Mouse (Mus musculus) MEL (cell line): Measurements from ENCODE around the gene Nr2f6. TPM values are rescaled to one million over a fixed set of nuclear protein-coding genes. Genes with fewer than 3 reads are reported as not detected.

Source experiments
- DNase-seq: peaks from one replicate; pipeline ENCODE4 v3.0.0; 2011; ENCODE audit warnings: low read depth, low spot score
- H3K27ac ChIP-seq: 2 replicates; pipeline ENCODE4 v1.5.1; 2012; ENCODE audit warnings: low read depth, mild to moderate bottlenecking, control low read depth, low read length, moderate library complexity; ENCODE audit not compliant: control insufficient read depth
- H3K27me3 ChIP-seq, 2 experiments: fragments of 150-350 bp in 1 of 2; sonication (generic) in 1 of 2; 2 replicates each; pipeline ENCODE4 v1.6.1; 2012; ENCODE audit warnings: low read length in 2 of 2, mild to moderate bottlenecking in 2 of 2, improper control_type of control experiment in 1 of 2, moderate library complexity in 1 of 2; ENCODE audit not compliant: insufficient read depth in 2 of 2, control insufficient read depth in 1 of 2
- H3K36me3 ChIP-seq, 2 experiments: 2 replicates each; pipeline ENCODE4 v1.6.1; 2012 to 2014; ENCODE audit warnings: low read length in 2 of 2, improper control_type of control experiment in 1 of 2, inconsistent platforms in 1 of 2, mild to moderate bottlenecking in 1 of 2; ENCODE audit not compliant: insufficient read depth in 2 of 2, control insufficient read depth in 1 of 2
- H3K4me1 ChIP-seq, 2 experiments: fragments of 150-350 bp in 1 of 2; sonication (generic) in 1 of 2; 2 replicates each; pipeline ENCODE4 v1.6.1; 2012; ENCODE audit warnings: low read length in 2 of 2, improper control_type of control experiment in 1 of 2, mild to moderate bottlenecking in 1 of 2; ENCODE audit not compliant: insufficient read depth in 2 of 2, control insufficient read depth in 1 of 2
- H3K4me3 ChIP-seq, 2 experiments: fragments of 150-350 bp in 1 of 2; sonication (generic) in 1 of 2; 2 replicates each; pipeline ENCODE4 v1.5.1; 2012; ENCODE audit warnings: low read depth in 2 of 2, low read length in 2 of 2, mild to moderate bottlenecking in 2 of 2, moderate library complexity in 2 of 2, control low read depth in 1 of 2, improper control_type of control experiment in 1 of 2; ENCODE audit not compliant: control insufficient read depth in 1 of 2, insufficient read depth in 1 of 2
- H3K79me2 ChIP-seq: 2 replicates; pipeline ENCODE4 v1.6.1; 2012; ENCODE audit warnings: mild to moderate bottlenecking, low read length, moderate library complexity; ENCODE audit not compliant: control insufficient read depth, poor library complexity, insufficient read depth
- H3K9ac ChIP-seq: 2 replicates; pipeline ENCODE4 v1.6.1; 2012; ENCODE audit warnings: low read depth, mild to moderate bottlenecking, control low read depth, low read length, moderate library complexity; ENCODE audit not compliant: control insufficient read depth, poor library complexity, severe bottlenecking
- H3K9me3 ChIP-seq: fragments of 150-350 bp; sonication (generic); replicated peaks from 2 replicates; pipeline ENCODE4 v1.6.1; 2012; ENCODE audit warnings: mild to moderate bottlenecking, low read length, improper control_type of control experiment, moderate library complexity; ENCODE audit not compliant: insufficient read depth
- BHLHE40 ChIP-seq: IDR thresholded peaks from 2 replicates; pipeline ENCODE4 v1.6.1; 2012; ENCODE audit warnings: low read depth, mild to moderate bottlenecking, inconsistent platforms, low read length, improper control_type of control experiment, borderline replicate concordance
- CHD1 ChIP-seq: IDR thresholded peaks from 2 replicates; pipeline ENCODE4 v1.6.1; 2012; ENCODE audit warnings: low read depth, mild to moderate bottlenecking, inconsistent platforms, low read length, improper control_type of control experiment
- CHD2 ChIP-seq: IDR thresholded peaks from 2 replicates; pipeline ENCODE4 v1.6.1; 2011; ENCODE audit warnings: low read length, improper control_type of control experiment
- CTCF ChIP-seq, 3 experiments: IDR thresholded peaks in 2 of 3; conservative IDR thresholded peaks in 1 of 3; 2 replicates each; pipeline ENCODE4 v1.5.1; 2011 to 2012; ENCODE audit warnings: low read length in 3 of 3, low read depth in 2 of 3, mild to moderate bottlenecking in 2 of 3, improper control_type of control experiment in 1 of 3, inconsistent platforms in 1 of 3, mixed read lengths in 1 of 3, moderate library complexity in 1 of 3; ENCODE audit not compliant: control insufficient read depth in 1 of 3, insufficient read depth in 1 of 3, poor library complexity in 1 of 3, severe bottlenecking in 1 of 3
- E2F4 ChIP-seq: IDR thresholded peaks from 2 replicates; pipeline ENCODE4 v1.6.1; 2011; ENCODE audit warnings: low read depth, low read length, improper control_type of control experiment, borderline replicate concordance
- ELF1 ChIP-seq: IDR thresholded peaks from 2 replicates; pipeline ENCODE4 v1.6.1; 2014; ENCODE audit warnings: low read depth, mild to moderate bottlenecking, inconsistent platforms, low read length, improper control_type of control experiment, moderate library complexity
- EP300 ChIP-seq, 2 experiments: IDR thresholded peaks; 2 replicates each; pipeline ENCODE4 v1.6.1; 2011; ENCODE audit warnings: improper control_type of control experiment in 2 of 2, low read length in 2 of 2, low read depth in 1 of 2, mild to moderate bottlenecking in 1 of 2
- ETS1 ChIP-seq: IDR thresholded peaks from 2 replicates; pipeline ENCODE4 v1.6.1; 2012; ENCODE audit warnings: low read depth, mild to moderate bottlenecking, inconsistent platforms, low read length, improper control_type of control experiment, moderate library complexity
- JUND ChIP-seq: IDR thresholded peaks from 2 replicates; pipeline ENCODE4 v1.6.1; 2011; ENCODE audit warnings: low read depth, mild to moderate bottlenecking, improper control_type of control experiment, low read length
- KAT2A ChIP-seq: conservative IDR thresholded peaks from 2 replicates; pipeline ENCODE4 v1.6.1; 2012; ENCODE audit warnings: low read depth, low read length, improper control_type of control experiment, inconsistent platforms
- MAFK ChIP-seq: IDR thresholded peaks from 2 replicates; pipeline ENCODE4 v1.6.1; 2011; ENCODE audit warnings: low read depth, mild to moderate bottlenecking, low read length, improper control_type of control experiment, borderline replicate concordance
- MAX ChIP-seq: IDR thresholded peaks from 2 replicates; pipeline ENCODE4 v1.6.1; 2011; ENCODE audit warnings: low read length, improper control_type of control experiment
- MAZ ChIP-seq: IDR thresholded peaks from 2 replicates; pipeline ENCODE4 v1.6.1; 2012; ENCODE audit warnings: low read depth, mild to moderate bottlenecking, inconsistent platforms, low read length, improper control_type of control experiment
- MEF2A ChIP-seq: IDR thresholded peaks from 2 replicates; pipeline ENCODE4 v1.6.1; 2014; ENCODE audit warnings: low read depth, mild to moderate bottlenecking, inconsistent platforms, low read length, improper control_type of control experiment; ENCODE audit not compliant: poor library complexity, insufficient replicate concordance, severe bottlenecking; ENCODE audit errors: extremely low read depth
- MXI1 ChIP-seq: IDR thresholded peaks from 2 replicates; pipeline ENCODE4 v1.6.1; 2011; ENCODE audit warnings: mild to moderate bottlenecking, low read depth, low read length, improper control_type of control experiment
- MYB ChIP-seq: IDR thresholded peaks from 2 replicates; pipeline ENCODE4 v1.6.1; 2011; ENCODE audit warnings: mild to moderate bottlenecking, low read depth, low read length, improper control_type of control experiment
- MYC ChIP-seq: IDR thresholded peaks from 2 replicates; pipeline ENCODE4 v1.6.1; 2011; ENCODE audit warnings: low read depth, mild to moderate bottlenecking, low read length, improper control_type of control experiment, moderate library complexity
- NELFE ChIP-seq: IDR thresholded peaks from 2 replicates; pipeline ENCODE4 v1.6.1; 2011; ENCODE audit warnings: low read depth, low read length, improper control_type of control experiment
- NRF1 ChIP-seq: IDR thresholded peaks from 2 replicates; pipeline ENCODE4 v1.6.1; 2014; ENCODE audit warnings: low read depth, mild to moderate bottlenecking, inconsistent platforms, low read length, improper control_type of control experiment, moderate library complexity; ENCODE audit not compliant: poor library complexity, insufficient read depth, severe bottlenecking
- POLR2A ChIP-seq, 2 experiments: IDR thresholded peaks; 2 replicates each; pipeline ENCODE4 v1.6.1; 2011 to 2012; ENCODE audit warnings: low read length in 2 of 2, mild to moderate bottlenecking in 2 of 2, control low read depth in 1 of 2, improper control_type of control experiment in 1 of 2, low read depth in 1 of 2, moderate library complexity in 1 of 2; ENCODE audit not compliant: control insufficient read depth in 1 of 2, insufficient read depth in 1 of 2, poor library complexity in 1 of 2
- POLR2AphosphoS2 ChIP-seq: IDR thresholded peaks from 2 replicates; pipeline ENCODE4 v1.6.1; 2011; ENCODE audit warnings: low read length, improper control_type of control experiment
- POLR2AphosphoS5 ChIP-seq: IDR thresholded peaks from 2 replicates; pipeline ENCODE4 v1.6.1; 2012; ENCODE audit warnings: low read depth, borderline replicate concordance, mild to moderate bottlenecking, inconsistent platforms, low read length, moderate library complexity, mixed read lengths
- RAD21 ChIP-seq: IDR thresholded peaks from 2 replicates; pipeline ENCODE4 v1.6.1; 2011; ENCODE audit warnings: mild to moderate bottlenecking, low read depth, low read length, improper control_type of control experiment
- RCOR1 ChIP-seq: IDR thresholded peaks from 2 replicates; pipeline ENCODE4 v1.6.1; 2012; ENCODE audit warnings: low read depth, mild to moderate bottlenecking, inconsistent platforms, low read length, improper control_type of control experiment
- SMC3 ChIP-seq: IDR thresholded peaks from 2 replicates; pipeline ENCODE4 v1.6.1; 2011; ENCODE audit warnings: low read depth, low read length, improper control_type of control experiment
- TAL1 ChIP-seq: IDR thresholded peaks from 2 replicates; pipeline ENCODE4 v1.6.1; 2012; ENCODE audit warnings: mild to moderate bottlenecking, inconsistent platforms, low read length, moderate library complexity, mixed read lengths
- TBP ChIP-seq: IDR thresholded peaks from 2 replicates; pipeline ENCODE4 v1.8.0; 2011; ENCODE audit warnings: low read depth, low read length, improper control_type of control experiment
- TCF12 ChIP-seq: IDR thresholded peaks from 2 replicates; pipeline ENCODE4 v1.6.1; 2014; ENCODE audit warnings: low read depth, mild to moderate bottlenecking, inconsistent platforms, low read length, improper control_type of control experiment, moderate library complexity
- UBTF ChIP-seq: IDR thresholded peaks from 2 replicates; pipeline ENCODE4 v1.6.1; 2012; ENCODE audit warnings: low read depth, mild to moderate bottlenecking, inconsistent platforms, low read length, improper control_type of control experiment, moderate library complexity, borderline replicate concordance; ENCODE audit not compliant: insufficient read depth
- USF1 ChIP-seq: IDR thresholded peaks from 2 replicates; pipeline ENCODE4 v1.6.1; 2014; ENCODE audit warnings: low read depth, mild to moderate bottlenecking, inconsistent platforms, low read length, improper control_type of control experiment, moderate library complexity
- USF2 ChIP-seq, 2 experiments: IDR thresholded peaks; 2 replicates each; pipeline ENCODE4 v1.6.1; 2011 to 2012; ENCODE audit warnings: improper control_type of control experiment in 2 of 2, low read length in 2 of 2, borderline replicate concordance in 1 of 2, inconsistent platforms in 1 of 2, low read depth in 1 of 2, mild to moderate bottlenecking in 1 of 2; ENCODE audit not compliant: insufficient read depth in 1 of 2
- ZC3H11A ChIP-seq: IDR thresholded peaks from 2 replicates; pipeline ENCODE4 v1.6.1; 2012; ENCODE audit warnings: low read depth, mild to moderate bottlenecking, inconsistent platforms, low read length, improper control_type of control experiment
- ZKSCAN1 ChIP-seq: IDR thresholded peaks from 2 replicates; pipeline ENCODE4 v1.6.1; 2012; ENCODE audit warnings: low read depth, mild to moderate bottlenecking, inconsistent platforms, low read length, improper control_type of control experiment, moderate library complexity
- ZMIZ1 ChIP-seq: IDR thresholded peaks from 2 replicates; pipeline ENCODE4 v1.6.1; 2012; ENCODE audit warnings: low read depth, mild to moderate bottlenecking, inconsistent platforms, low read length, improper control_type of control experiment, moderate library complexity
- ZNF384 ChIP-seq: IDR thresholded peaks from 2 replicates; pipeline ENCODE4 v1.6.1; 2012; ENCODE audit warnings: low read depth, mild to moderate bottlenecking, inconsistent platforms, low read length, improper control_type of control experiment
- polyA plus RNA-seq, 2 experiments: library from polyadenylated mRNA; stranded (reverse) in 1 of 2; unstranded in 1 of 2; fragments of >175 nt in 1 of 2; fragments of >200 nt in 1 of 2; gene quantifications; 2 replicates each; pipeline versions ENCODE4 v1.2.1 to v1.2.4; 2012; ENCODE audit warnings: low replicate concordance in 2 of 2, low read depth in 1 of 2; ENCODE audit not compliant: insufficient read length in 2 of 2, insufficient read depth in 1 of 2, missing spikeins in 1 of 2
- total RNA-seq: library from RNA; depleted of rRNA; stranded (reverse); fragments of 300-350 nt; gene quantifications from 2 replicates; pipeline ENCODE4 v1.2.3, GENCODE M21; 2012

Gene Nr2f6
- total and polyA plus RNA-seq, 3 experiments: 29.6 to 48.3 TPM; not detected in 1

DNA sequence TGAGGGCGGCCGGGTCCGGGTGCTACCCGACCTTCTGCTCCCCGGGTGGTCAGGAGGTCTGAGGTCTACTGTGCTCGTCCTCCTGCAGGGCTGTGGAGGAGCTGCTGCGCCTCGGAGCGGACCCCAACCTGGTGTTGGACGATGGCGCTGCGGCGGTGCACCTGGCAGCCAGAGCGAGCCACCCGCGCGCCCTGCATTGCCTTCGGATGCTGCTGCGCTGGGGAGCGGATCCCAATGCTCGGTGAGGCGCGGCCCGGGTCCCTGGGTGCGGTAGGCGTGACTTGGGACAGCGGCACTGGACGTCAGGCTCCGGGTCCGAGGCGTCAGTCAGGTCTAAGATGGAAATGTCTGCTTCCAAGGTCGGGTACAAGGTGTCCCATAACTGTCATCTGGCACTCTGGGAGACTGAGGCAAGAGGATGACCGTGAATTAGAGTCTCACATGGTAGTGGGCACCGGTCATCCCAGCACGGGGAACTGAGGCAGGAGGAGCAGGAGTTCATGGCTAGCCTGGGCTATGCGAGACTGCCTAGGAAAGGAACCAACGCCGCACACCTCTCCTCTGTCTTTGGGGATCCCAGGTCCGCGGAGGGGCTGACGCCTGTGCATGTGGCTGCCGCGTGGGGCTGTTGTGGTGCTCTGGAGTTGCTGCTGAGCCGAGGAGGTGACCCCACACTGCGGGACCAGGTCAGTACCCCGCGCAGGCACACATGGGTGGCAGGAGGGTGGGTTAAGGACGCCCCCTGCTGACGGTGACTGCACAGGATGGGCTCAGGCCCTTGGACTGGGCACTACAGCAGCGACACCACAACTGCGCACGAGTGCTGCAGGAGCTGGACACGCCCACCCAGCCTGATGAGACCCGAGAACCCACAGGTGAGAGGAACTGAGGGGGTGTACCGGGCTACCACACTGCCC is 24.6 kb upstream of the Nr2f6 start:
- no peaks in the 10 kb centered on the region for H3K9me3 ChIP-seq
- H3K4me1 ChIP-seq: peaks cover 0 to 20% of the 10 kb centered on the region in 2 experiments; a peak in 2 of 4 replicates
- H3K36me3 ChIP-seq: peaks cover 0 to 11% of the 10 kb centered on the region in 2 experiments; a peak in 2 of 4 replicates
- H3K79me2 ChIP-seq: peaks cover 26% of the 10 kb centered on the region
- H3K9ac ChIP-seq: peak overlapping the region; percentile 84
- peak; percentile 77 for DNase-seq
- H3K27ac ChIP-seq: peak overlapping the region; percentile 35
- no peaks in the 10 kb centered on the region for H3K27me3 ChIP-seq
- H3K4me3 ChIP-seq: peak overlapping the region; percentile 77 to 82
- TF ChIP-seq MAX (peak; percentile 34), POLR2AphosphoS5 (no peak), NRF1 (peak; percentile 48; the same call in 1 of the 2 replicates), MAZ (0 out of 2 replicates have a peak, but pooled peaks have one; percentile 16), JUND (no peak), TAL1 (no peak), POLR2A (IDR thresholded peaks at IDR 0.05; ENCODE audit: control insufficient read depth in 1 of 2, insufficient read depth in 1 of 2, low read depth in 1 of 2, low read length in 2 of 2, poor library complexity in 1 of 2) (no peak; a peak in 2 of 4 replicates), MYB (no peak), SMC3 (peak; percentile 62), ELF1 (no peak), MYC (0 out of 2 replicates have a peak, but pooled peaks have one; percentile 23), KAT2A (no peak; the same call in 1 of the 2 replicates), RCOR1 (no peak), POLR2AphosphoS2 (no peak), TBP (no peak), EP300 (IDR thresholded peaks at IDR 0.05; ENCODE audit: low read depth in 1 of 2, low read length in 2 of 2) (no peak), RAD21 (peak; percentile 61), ZMIZ1 (no peak), CHD2 (no peak), CHD1 (no peak), ZKSCAN1 (no peak), UBTF (no peak), MXI1 (peak; percentile 91), TCF12 (no peak), E2F4 (no peak), NELFE (no peak), USF1 (no peak), ETS1 (no peak), MEF2A (no peak), BHLHE40 (peak; percentile 12; the same call in 1 of the 2 replicates), ZNF384 (no peak), USF2 (IDR thresholded peaks at IDR 0.05; ENCODE audit: borderline replicate concordance in 1 of 2, insufficient read depth in 1 of 2, low read depth in 1 of 2, low read length in 2 of 2) (no peak), MAFK (no peak), ZC3H11A (no peak; the same call in 1 of the 2 replicates), CTCF (IDR thresholded peaks at IDR 0.05 in 2 of 3, conservative IDR thresholded peaks at IDR 0.05 in 1 of 3; ENCODE audit: control insufficient read depth in 1 of 3, insufficient read depth in 1 of 3, low read depth in 2 of 3, low read length in 3 of 3, poor library complexity in 1 of 3, severe bottlenecking in 1 of 3) (peak; percentile 71 to 86 (median 75))
